Mouse (Mus musculus) cortical plate, adult 2 months (tissue): ENCODE measurements around the gene Ebf1.

Experiments
- CTCF ChIP-seq: fragments of 200-500 bp; IDR thresholded peaks from 2 replicates; pipeline ENCODE4 v1.5.1; 2011; ENCODE audit warnings: mild to moderate bottlenecking, control low read depth, low read length; ENCODE audit not compliant: insufficient read depth; ENCODE audit errors: extremely low read depth
- POLR2A ChIP-seq: fragments of 200-500 bp; IDR thresholded peaks from 2 replicates; pipeline ENCODE4 v1.6.1; 2011; ENCODE audit warnings: mild to moderate bottlenecking, low read length, control low read depth; ENCODE audit not compliant: insufficient read depth; ENCODE audit errors: extremely low read depth

DNA sequence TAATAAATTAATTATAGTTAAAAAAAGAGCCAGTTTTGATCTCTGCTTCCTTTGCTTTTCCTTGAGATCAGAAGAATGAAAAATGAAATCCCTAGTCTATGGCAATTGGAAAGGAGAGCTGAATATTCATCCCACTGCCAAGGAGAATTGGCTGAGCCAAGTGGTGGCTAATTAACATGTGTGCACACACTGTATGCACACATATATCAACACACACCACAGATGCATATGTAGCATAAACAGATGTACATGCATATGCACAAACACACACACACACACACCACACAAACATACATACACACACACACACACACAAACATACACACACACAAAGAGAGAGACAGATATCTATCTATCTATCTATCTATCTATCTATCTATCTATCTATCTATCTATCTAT lies 205.2 kb downstream of the Ebf1 start:
- TF ChIP-seq CTCF = no peak
- no peak for TF ChIP-seq POLR2A
